Mouse (Mus musculus): ENCODE results near the gene Plekha6. TPM values are rescaled to one million over a fixed set of nuclear protein-coding genes. Genes with fewer than 3 reads are reported as not detected.
"Not testable (repeated sequence)": the region's sequence is repeated elsewhere in the genome, so short reads cannot be mapped to it uniquely, and the experiment has no call there.

Gene Plekha6
- polyA plus RNA-seq, 1 experiment, result 0.12 TPM

DNA sequence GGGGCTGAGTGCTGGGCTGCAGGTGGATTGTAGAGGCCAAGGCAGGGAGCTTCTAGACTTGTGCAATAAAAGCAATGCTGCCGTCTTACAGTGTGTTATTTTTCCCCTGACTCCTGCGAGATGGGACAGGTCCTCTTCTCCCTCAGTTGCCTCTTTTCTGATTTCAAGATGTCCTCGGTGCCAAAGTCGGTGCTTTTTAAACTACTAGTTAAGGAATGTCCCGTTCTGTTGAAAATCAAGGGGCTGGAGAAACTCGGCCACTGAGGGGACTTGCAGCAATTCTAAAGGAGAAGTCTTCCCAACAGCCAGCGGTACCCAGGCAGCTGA, 165.6 kb downstream of the Plekha6 start:
- Histone ChIP-seq H3K4me2 (ENCODE audit: low read depth) (no peak overlapping the region), H3K27me3 (ENCODE audit: control insufficient read depth, insufficient read depth, insufficient read length) (peaks cover 37% of the 10 kb centered on the region), H3K79me2 (ENCODE audit: control insufficient read depth, insufficient read depth) (no peaks in the 10 kb centered on the region), H3K4me3 (no peak overlapping the region), H3ac (ENCODE audit: control insufficient read depth, insufficient read length) (no peak overlapping the region), H3K36me3 (ENCODE audit: control insufficient read depth, insufficient read depth) (no peaks in the 10 kb centered on the region)
- TF ChIP-seq MYOG (IDR thresholded peaks at IDR 0.05; ENCODE audit: control insufficient read depth in 1 of 3, insufficient read depth in 1 of 3, insufficient read length in 2 of 3, low read depth in 2 of 3), result no peak
- no peak for TF ChIP-seq E2F4 (IDR thresholded peaks at IDR 0.05; ENCODE audit: insufficient read depth)
- no peak for TF ChIP-seq MAX (IDR thresholded peaks at IDR 0.05; ENCODE audit: low read depth)
- no peak for TF ChIP-seq MYOD1 (IDR thresholded peaks at IDR 0.05; ENCODE audit: control insufficient read depth in 1 of 3, insufficient read length in 2 of 3, low read depth in 2 of 3)

DNA sequence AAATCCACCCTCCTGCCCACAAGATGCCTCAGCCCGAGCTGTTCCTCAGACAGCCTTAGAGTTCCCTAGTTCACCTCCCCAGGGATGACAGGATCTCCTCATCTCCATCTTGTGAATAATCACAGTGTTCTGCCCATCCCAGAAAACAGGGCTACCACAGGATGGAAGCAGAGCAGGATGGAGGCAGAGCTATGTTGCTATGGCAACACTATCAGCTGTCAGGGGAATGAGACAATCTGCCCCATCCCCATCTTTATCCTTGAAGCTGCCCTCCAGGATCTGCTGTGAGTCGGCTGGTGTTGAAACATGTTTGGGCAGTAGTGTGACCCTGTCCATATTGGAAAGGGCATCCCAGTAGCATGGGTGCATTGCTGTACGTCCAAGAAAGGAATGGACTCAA, 167.1 kb downstream of the Plekha6 start:
- Histone ChIP-seq H3K27me3 (ENCODE audit: control insufficient read depth, insufficient read depth, insufficient read length) (peaks cover 38% of the 10 kb centered on the region), H3K36me3 (ENCODE audit: control insufficient read depth, insufficient read depth) (no peaks in the 10 kb centered on the region)
- no peak for TF ChIP-seq E2F4 (IDR thresholded peaks at IDR 0.05; ENCODE audit: insufficient read depth)
- TF ChIP-seq USF1 (IDR thresholded peaks at IDR 0.05; ENCODE audit: low read depth), result no peak
- no peak for TF ChIP-seq TCF3 (IDR thresholded peaks at IDR 0.05; ENCODE audit: insufficient read length, low read depth)
- TF ChIP-seq MYOG (IDR thresholded peaks at IDR 0.05; ENCODE audit: control insufficient read depth in 1 of 3, insufficient read depth in 1 of 3, insufficient read length in 2 of 3, low read depth in 2 of 3), result no peak
- no peak for TF ChIP-seq TCF12 (IDR thresholded peaks at IDR 0.05; ENCODE audit: insufficient read depth, poor library complexity, severe bottlenecking)
- no peak for TF ChIP-seq MYOD1 (IDR thresholded peaks at IDR 0.05; ENCODE audit: control insufficient read depth in 1 of 3, insufficient read length in 2 of 3, low read depth in 2 of 3)
- no peak for TF ChIP-seq SRF (IDR thresholded peaks at IDR 0.05; ENCODE audit: control insufficient read depth, insufficient read length, low read depth)
- no peak for TF ChIP-seq REST (IDR thresholded peaks at IDR 0.05; ENCODE audit: insufficient read depth, insufficient read length)
- no peak for TF ChIP-seq POLR2A (IDR thresholded peaks at IDR 0.05; ENCODE audit: insufficient read length, low read depth)
- TF ChIP-seq MAX (IDR thresholded peaks at IDR 0.05; ENCODE audit: low read depth), result no peak
- no peak for TF ChIP-seq POLR2AphosphoS2 (IDR thresholded peaks at IDR 0.05; ENCODE audit: insufficient read length, low read depth)
- no peak for TF ChIP-seq CEBPB (IDR thresholded peaks at IDR 0.05; ENCODE audit: insufficient read depth, poor library complexity, severe bottlenecking)

GRCm38 (mm10) chr1:133332656-133333430, 168.8 kb downstream of the Plekha6 start:
- H3K4me3 ChIP-seq, result no peak overlapping the region
- no peak overlapping the region for H3ac ChIP-seq (ENCODE audit: control insufficient read depth, insufficient read length)
- TF ChIP-seq POLR2A (IDR thresholded peaks at IDR 0.05; ENCODE audit: insufficient read length, low read depth) (no peak), USF1 (IDR thresholded peaks at IDR 0.05; ENCODE audit: low read depth) (no peak), MAX (IDR thresholded peaks at IDR 0.05; ENCODE audit: low read depth) (no peak)
- no peaks in the 10 kb centered on the region for H3K36me3 ChIP-seq (ENCODE audit: control insufficient read depth, insufficient read depth)
- H3K27me3 ChIP-seq (ENCODE audit: control insufficient read depth, insufficient read depth, insufficient read length), result peaks cover 33% of the 10 kb centered on the region
- no peaks in the 10 kb centered on the region for H3K79me2 ChIP-seq (ENCODE audit: control insufficient read depth, insufficient read depth)
- H3K4me2 ChIP-seq (ENCODE audit: low read depth), result no peak overlapping the region

More for the DNA sequence above, 167.1 kb downstream of the Plekha6 start:
- Histone ChIP-seq H3K79me2 (ENCODE audit: control insufficient read depth, insufficient read depth) (no peaks in the 10 kb centered on the region), H3K4me2 (ENCODE audit: low read depth) (no peak overlapping the region), H3ac (ENCODE audit: control insufficient read depth, insufficient read length) (no peak overlapping the region), H3K4me3 (no peak overlapping the region)

DNA sequence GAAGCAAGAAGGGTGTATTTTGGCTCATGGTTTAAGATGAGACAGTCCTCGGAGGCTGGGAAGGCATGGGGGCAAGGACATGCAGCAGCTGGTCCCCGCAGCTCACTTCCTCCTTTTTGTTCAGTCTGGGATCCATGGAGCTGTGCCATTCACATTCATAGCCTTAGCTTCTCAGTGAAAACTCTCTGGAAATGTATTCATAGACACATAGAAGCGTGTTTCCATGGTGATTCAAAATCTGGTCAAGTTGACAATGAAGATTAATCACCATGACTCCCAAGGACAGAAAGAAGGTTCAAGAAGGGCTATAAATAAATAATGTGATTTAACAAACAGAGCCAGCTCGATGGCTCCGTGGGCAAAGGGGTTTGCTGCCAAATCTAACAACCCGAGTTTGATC, 169.9 kb downstream of the Plekha6 start:
- H3K27me3 ChIP-seq (ENCODE audit: control insufficient read depth, insufficient read depth, insufficient read length), result peaks cover 27% of the 10 kb centered on the region
- H3K79me2 ChIP-seq (ENCODE audit: control insufficient read depth, insufficient read depth), result no peaks in the 10 kb centered on the region
- no peaks in the 10 kb centered on the region for H3K36me3 ChIP-seq (ENCODE audit: control insufficient read depth, insufficient read depth)
- TF ChIP-seq USF1 (IDR thresholded peaks at IDR 0.05; ENCODE audit: low read depth) (no peak), POLR2A (IDR thresholded peaks at IDR 0.05; ENCODE audit: insufficient read length, low read depth) (no peak), CEBPB (IDR thresholded peaks at IDR 0.05; ENCODE audit: insufficient read depth, poor library complexity, severe bottlenecking) (no peak), TCF3 (IDR thresholded peaks at IDR 0.05; ENCODE audit: insufficient read length, low read depth) (no peak), SRF (IDR thresholded peaks at IDR 0.05; ENCODE audit: control insufficient read depth, insufficient read length, low read depth) (no peak)
- no peak overlapping the region for H3K4me3 ChIP-seq
- no peak overlapping the region for H3K4me2 ChIP-seq (ENCODE audit: low read depth)
- H3ac ChIP-seq (ENCODE audit: control insufficient read depth, insufficient read length), result no peak overlapping the region

DNA sequence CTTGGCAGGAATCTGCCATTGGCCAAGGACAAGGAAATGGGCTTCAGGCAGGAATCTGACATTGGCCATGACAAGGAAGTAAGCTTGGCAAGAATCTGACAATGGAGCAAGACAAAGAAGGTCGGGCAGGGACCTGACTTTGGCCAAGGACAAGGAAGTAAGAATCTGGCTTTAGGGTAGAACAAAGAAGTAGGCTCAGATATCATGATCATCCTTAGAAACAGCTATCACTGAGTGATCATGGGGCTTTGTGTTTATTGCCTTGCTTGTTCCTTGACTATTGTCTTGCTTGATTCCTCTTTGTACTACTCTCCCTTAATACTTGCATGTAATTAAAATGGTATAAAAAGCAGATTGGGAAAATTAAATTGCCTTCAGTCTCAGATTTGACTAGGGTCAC, 176.4 kb downstream of the Plekha6 start:
- H3K4me3 ChIP-seq; H3ac ChIP-seq (ENCODE audit: control insufficient read depth, insufficient read length); H3K36me3 ChIP-seq (ENCODE audit: control insufficient read depth, insufficient read depth); H3K79me2 ChIP-seq (ENCODE audit: control insufficient read depth, insufficient read depth); H3K4me2 ChIP-seq (ENCODE audit: low read depth); H3K27me3 ChIP-seq (ENCODE audit: control insufficient read depth, insufficient read depth, insufficient read length): not testable (repeated sequence)

GRCm38 (mm10) chr1:133344357-133344756, 180.3 kb downstream of the Plekha6 start:
- H3K36me3 ChIP-seq (ENCODE audit: control insufficient read depth, insufficient read depth), result no peaks in the 10 kb centered on the region
- H3K4me2 ChIP-seq (ENCODE audit: low read depth), result no peak overlapping the region
- TF ChIP-seq MAX (IDR thresholded peaks at IDR 0.05; ENCODE audit: low read depth) (no peak), CEBPB (IDR thresholded peaks at IDR 0.05; ENCODE audit: insufficient read depth, poor library complexity, severe bottlenecking) (no peak), E2F4 (IDR thresholded peaks at IDR 0.05; ENCODE audit: insufficient read depth) (no peak), POLR2AphosphoS2 (IDR thresholded peaks at IDR 0.05; ENCODE audit: insufficient read length, low read depth) (no peak), REST (IDR thresholded peaks at IDR 0.05; ENCODE audit: insufficient read depth, insufficient read length) (no peak), USF1 (IDR thresholded peaks at IDR 0.05; ENCODE audit: low read depth) (no peak)
- peaks cover 13% of the 10 kb centered on the region for H3K27me3 ChIP-seq (ENCODE audit: control insufficient read depth, insufficient read depth, insufficient read length)
- H3K4me3 ChIP-seq, result no peak overlapping the region
- no peaks in the 10 kb centered on the region for H3K79me2 ChIP-seq (ENCODE audit: control insufficient read depth, insufficient read depth)
- no peak overlapping the region for H3ac ChIP-seq (ENCODE audit: control insufficient read depth, insufficient read length)

Data from myocyte (in vitro differentiated cells).